Mouse (Mus musculus) adipocyte (in vitro differentiated cells): ENCODE results near the gene Chsy1.

ENCODE experiments used
- DNase-seq: peaks from one replicate; pipeline ENCODE4 v3.0.0-alpha.2; 2016; ENCODE audit warnings: low spot score

Gene Chsy1

GRCm38 (mm10) chr7:66108961-66109854 is at the start of gene Chsy1:
Gene Chsy1, plus strand, starts transcription at chr7:66109515.
- peak; percentile 62 for DNase-seq

DNA sequence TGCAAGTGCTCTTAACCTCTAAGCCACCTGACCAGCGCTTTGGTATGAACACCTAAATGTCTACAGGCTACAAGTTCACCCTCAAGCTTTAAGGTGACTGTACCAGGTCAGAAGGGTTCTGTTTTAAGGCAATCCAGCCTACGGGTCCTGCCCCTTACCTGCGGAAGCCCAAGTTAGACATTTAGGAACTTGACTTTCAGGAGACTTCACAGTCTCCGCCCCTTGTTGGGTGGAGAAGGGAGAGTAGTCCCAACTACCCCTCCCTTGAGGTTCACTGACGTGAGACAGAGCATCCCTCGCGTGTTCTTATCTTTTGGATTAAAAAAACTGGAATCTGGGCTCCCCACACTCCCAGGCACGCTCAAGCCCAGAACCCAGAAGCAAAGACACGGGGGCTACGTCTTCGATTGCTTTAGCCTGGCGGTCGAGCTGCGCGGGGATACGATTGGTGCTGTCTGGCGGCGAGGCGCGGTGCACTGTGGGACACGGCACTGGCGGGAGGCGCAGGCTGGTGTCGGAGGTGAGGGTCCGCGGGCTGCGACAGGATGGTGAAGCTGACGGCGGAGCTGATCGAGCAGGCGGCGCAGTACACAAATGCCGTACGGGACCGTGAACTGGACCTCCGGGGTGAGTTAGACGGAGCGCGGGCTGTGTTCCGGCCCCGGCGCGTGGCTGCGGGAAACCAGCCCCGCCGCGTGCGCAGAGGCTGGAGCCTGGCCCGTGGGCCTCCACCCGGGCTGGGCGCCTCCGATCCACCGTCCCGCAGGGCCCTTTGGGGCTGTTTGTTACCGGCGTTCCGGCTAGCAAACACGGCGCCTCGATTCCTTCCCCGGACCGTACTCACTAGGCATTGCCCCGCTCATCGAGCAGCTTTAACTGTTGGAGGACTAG is 49.0 kb upstream of the Chsy1 start:
- peak; percentile 71 for DNase-seq

DNA sequence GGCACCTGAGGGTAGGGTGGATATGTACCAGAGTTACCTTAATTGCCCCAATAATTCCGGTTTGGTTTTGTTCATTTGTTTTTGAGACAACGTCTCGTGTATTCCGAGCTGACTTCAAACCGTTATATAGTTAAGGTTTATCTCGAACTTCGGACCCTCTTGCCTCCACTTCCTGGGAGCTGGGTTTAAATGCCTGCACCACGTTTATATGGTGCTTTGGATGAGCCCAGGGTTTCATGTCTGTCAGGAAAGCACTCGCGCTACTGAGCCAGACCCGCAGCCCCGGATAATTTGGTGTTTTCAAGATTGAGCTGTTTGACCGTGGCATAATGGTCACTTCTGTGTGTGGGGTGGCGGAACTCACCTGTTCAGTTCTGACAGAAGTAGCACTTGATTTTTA is 48.3 kb upstream of the Chsy1 start:
- DNase-seq = no peak

GRCm38 (mm10) chr7:66076411-66076810 is 32.9 kb upstream of the Chsy1 start:
- DNase-seq = no peak

GRCm38 (mm10) chr7:66079364-66080230 is 29.7 kb upstream of the Chsy1 start, which contains the start of gene Selenos:
Gene Selenos, plus strand, starts transcription at chr7:66079649.
- DNase-seq = peak; percentile 96

- DNase-seq = peak; percentile 17
These were observed 29.1 kb upstream of the Chsy1 start for GRCm38 (mm10) chr7:66080231-66080613.

GRCm38 (mm10) chr7:66083757-66084156 is 25.6 kb upstream of the Chsy1 start:
- no peak for DNase-seq

DNA sequence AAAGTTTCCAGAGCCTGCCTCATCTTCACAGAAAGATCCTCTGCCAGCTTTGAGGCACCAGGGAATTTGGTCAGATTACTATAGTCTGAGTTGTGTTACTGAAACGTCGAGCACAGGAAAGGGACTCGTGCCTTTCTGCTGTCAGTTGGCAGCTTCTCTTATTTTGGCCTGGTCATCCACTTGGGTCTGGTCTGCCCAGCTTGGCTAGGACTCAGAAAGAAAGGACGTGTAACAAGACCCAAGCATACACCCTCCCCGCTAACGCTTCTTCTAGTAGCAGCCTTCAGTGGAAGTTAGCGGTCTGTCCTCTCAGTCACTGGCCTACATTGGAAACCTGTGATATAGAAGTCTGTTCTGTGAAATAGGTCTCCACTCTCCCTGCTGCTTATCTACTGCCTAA is 24.8 kb upstream of the Chsy1 start:
- DNase-seq = peak; percentile 42

- no peak for DNase-seq
These were observed 21.7 kb upstream of the Chsy1 start for GRCm38 (mm10) chr7:66087652-66088051.

GRCm38 (mm10) chr7:66088077-66088476 is 21.2 kb upstream of the Chsy1 start:
- no peak for DNase-seq

DNA sequence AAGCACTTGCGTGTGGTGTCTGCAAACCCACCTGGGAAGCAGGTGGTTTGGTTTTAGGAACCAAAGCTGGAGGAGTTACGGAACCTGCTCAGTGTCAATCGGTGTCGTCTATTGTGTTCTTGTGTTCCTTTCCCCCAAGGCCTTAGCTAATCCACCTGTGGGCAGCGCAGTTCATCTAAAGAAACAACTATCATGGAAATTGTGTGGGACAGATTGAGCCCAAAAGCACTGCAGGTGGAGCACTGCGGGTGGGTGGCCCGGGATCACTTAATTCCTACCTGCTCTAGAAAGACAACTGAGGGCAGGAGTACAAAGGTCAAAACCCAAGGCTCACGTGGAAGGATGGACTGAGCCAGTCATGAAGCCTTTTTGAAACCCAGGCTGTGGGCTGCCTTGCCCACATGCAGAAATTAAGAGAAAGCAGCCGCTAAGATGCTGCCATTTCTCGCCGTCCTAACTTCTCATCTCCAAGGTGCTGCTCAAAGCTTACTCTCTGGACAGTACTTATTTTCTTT is 18.6 kb upstream of the Chsy1 start:
- DNase-seq = no peak

- DNase-seq = no peak
These were observed 17.8 kb upstream of the Chsy1 start for GRCm38 (mm10) chr7:66091553-66091952.

DNA sequence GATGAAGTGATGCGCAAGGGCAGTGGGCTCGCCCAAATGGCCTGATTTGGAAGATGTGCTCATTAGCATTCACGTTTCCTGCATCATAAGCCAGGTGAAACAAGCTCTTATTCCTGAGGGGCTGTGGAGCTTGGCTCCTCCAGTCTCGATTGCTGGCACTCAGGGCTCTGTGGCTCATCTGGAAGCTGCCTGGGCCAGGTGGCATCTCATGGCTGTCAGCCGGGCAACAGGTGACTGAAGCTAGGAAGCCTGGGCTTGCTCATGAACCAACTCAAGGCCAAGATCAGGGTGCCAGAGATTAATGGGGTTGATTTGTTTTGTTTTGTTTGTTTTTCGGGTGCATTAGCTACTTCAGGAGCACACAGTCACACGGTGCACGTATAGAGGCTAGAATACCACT is 16.7 kb upstream of the Chsy1 start:
- DNase-seq = no peak

DNA sequence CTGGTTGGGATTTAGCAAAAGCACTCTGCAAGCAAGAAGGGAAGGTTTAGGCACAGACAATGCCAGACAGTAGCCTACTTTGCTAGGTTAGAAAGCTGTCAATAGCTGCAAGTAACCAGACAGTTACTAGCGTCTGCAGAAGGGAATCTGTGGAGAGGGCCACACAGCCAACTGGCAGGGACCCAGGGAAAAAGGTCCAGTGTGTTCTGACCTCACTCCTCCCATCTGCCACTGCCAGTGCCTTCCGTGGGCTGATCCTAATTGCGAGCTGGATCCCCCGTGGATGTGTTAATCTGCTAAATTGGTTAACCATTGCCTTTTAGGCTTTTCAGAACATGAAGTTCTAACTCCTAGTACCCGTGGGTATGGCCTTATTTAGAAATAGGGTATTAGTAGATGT is 15.2 kb upstream of the Chsy1 start:
- peak; percentile 36 for DNase-seq

DNA sequence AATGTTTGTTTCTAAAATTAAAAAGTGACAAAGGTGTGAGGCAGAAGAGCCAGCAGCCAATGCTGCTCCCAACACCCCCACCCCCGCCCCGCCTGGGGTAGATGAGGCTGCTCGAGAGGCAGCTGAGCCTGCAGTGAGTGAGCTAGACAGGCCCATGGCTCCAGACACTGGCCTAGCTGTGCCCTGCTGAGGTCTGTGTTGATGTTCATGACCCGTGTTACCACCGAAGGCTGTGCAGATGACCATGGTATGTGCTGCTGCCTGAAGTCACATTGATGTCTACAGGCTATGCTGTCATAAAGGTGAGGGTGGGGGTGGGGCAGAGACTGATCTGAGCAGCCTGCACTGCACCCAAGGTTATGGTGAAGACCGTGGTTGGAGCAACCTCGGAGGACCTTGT is 10.5 kb upstream of the Chsy1 start:
- no peak for DNase-seq

GRCm38 (mm10) chr7:66101866-66102265 is 7.4 kb upstream of the Chsy1 start:
- peak; percentile 73 for DNase-seq

DNA sequence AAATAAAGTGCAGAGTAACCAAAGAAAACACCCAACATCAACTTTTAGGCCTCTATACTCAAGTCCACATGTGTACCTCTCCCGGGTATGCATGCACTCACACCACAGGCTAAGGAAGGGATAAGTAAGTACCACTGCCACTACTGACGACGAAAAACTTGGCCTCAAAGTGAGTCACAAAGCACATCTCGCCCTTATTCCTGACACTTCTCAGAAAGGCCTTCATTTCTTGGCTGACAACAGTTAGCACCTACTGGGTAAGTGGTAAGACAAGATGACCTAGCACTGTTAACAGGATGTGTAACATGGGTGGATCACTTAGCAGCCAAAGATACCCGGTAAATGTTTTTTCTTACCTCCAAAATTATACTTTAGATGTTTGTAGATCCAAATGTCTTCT is 4.8 kb upstream of the Chsy1 start:
- no peak for DNase-seq

DNA sequence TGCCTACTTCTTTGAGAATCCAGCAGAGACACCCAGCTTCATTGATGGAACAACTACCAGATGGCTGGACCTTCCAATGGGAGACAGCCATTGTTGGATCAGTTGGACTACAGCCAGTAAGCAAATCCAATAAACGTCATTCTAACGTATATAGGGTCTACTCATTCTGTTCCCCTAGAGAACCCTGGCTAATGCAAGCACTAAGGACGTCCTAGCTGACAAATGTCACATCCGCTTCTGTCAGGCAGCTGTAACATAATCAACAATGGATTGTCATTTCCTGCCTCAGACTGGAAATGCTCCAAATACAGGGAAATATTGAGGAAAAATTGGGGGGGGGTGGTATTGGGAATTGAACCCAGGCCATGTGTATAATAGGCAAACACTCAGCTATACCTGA is 3.5 kb upstream of the Chsy1 start:
- DNase-seq = no peak

DNA sequence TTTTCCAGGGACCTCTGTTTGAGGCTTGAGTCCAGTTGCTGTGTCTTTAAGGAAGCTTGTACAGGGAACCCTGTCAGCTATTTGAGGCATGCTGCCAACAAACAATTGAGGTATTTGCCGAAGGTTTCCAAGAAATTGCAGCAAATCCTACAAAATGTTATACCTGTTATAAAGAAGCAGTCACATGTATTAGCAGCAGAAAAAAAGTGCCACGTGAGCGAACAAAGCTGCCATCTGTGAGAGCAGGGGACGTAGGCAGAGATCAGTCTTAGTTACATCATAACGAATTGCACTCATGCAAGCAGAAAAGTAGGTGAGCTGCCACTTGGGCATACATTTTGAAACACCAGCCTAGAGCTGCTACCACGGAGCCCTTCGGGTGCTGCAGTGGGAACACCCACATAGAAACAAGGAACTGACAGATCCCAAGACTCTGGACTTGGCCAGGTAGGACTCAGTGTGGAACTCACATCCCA is 2.7 kb upstream of the Chsy1 start:
- DNase-seq = peak; percentile 39

DNA sequence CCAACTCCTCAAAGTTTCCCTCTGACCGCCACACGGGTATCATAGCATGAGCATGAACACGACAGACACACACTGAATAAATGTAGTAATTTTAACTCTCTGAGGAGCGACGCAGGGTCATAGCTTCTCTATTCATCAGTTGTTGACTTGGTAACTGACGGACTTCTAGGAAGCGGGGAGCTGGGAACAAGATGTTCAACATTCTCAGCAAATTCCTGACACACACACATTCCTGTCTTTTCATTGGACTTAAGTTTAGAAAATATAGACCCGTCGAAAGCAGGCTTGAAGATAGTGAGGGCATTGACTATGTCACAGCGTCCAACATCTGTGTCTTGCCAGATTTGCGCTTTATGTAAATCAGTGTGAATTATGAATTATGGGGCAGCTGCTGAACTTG is 2.1 kb upstream of the Chsy1 start:
- no peak for DNase-seq

GRCm38 (mm10) chr7:66107930-66108329 is 1.4 kb upstream of the Chsy1 start:
- DNase-seq = peak; percentile 60
